Mouse (Mus musculus) left cerebral cortex, adult 18-20 months (tissue): ENCODE results near the gene Ran. TPM values are rescaled to one million over a fixed set of nuclear protein-coding genes. Genes with fewer than 3 reads are reported as not detected.
"Not testable (repeated sequence)": the region's sequence is repeated elsewhere in the genome, so short reads cannot be mapped to it uniquely, and the experiment has no call there.

Experiments used
- DNase-seq, 2 experiments: peaks; one replicate each; pipeline ENCODE4 v3.0.0; 2021 to 2022; ENCODE audit warnings: low spot score in 2 of 2, mixed read lengths in 1 of 2
- long read RNA-seq, 2 experiments: library from polyadenylated mRNA; stranded (forward); transcript quantifications; one replicate each; pipeline ENCODE4 v2.0.0; 2021
- total RNA-seq, 2 experiments: library from RNA; stranded (reverse); gene quantifications; 2 replicates each; pipeline ENCODE4 v1.2.3; 2021

Gene Ran
- total RNA-seq: 100 to 1,000 TPM; 164 to 178 TPM
- long read RNA-seq, experiment 1, transcript Ran-202 (6 exons, 2,423 nt): minor isoform, 18 of 330 reads
- long read RNA-seq, experiment 1, transcript Ran-201 (7 exons, 2,377 nt): major isoform, 288 of 330 reads
- long read RNA-seq, experiment 1, partial matches to known transcripts: 14 of 330 reads
- long read RNA-seq, experiment 1, other reads (novel, unspliced or antisense): 10 of 330 reads
- long read RNA-seq, experiment 2, transcript Ran-202 (6 exons, 2,423 nt): minor isoform, 15 of 273 reads
- long read RNA-seq, experiment 2, transcript Ran-201 (7 exons, 2,377 nt): major isoform, 245 of 273 reads
- long read RNA-seq, experiment 2, partial matches to known transcripts: 7 of 273 reads
- long read RNA-seq, experiment 2, other reads (novel, unspliced or antisense): 6 of 273 reads

GRCm38 (mm10) chr5:129019497-129020299, at the start of gene Ran:
TSS of gene Ran (plus strand) at chr5:129020069.
- DNase-seq: peak; percentile 91 to 96

GRCm38 (mm10) chr5:128970878-128971277, 49.0 kb upstream of the Ran start:
- DNase-seq: no peak

- peak; percentile 81 to 89 for DNase-seq
Observed at GRCm38 (mm10) chr5:128971298-128971697, 48.6 kb upstream of the Ran start.

GRCm38 (mm10) chr5:128976266-128976665, 43.6 kb upstream of the Ran start:
- peak; percentile 35 to 40 for DNase-seq

GRCm38 (mm10) chr5:128977466-128977865, 42.4 kb upstream of the Ran start:
- not testable (repeated sequence) for DNase-seq

GRCm38 (mm10) chr5:128978957-128979356, 40.9 kb upstream of the Ran start:
- no peak for DNase-seq

GRCm38 (mm10) chr5:128980857-128981256, 39.0 kb upstream of the Ran start:
- no peak for DNase-seq

GRCm38 (mm10) chr5:128981607-128982006, 38.3 kb upstream of the Ran start:
- DNase-seq: peak; percentile 63 to 78

GRCm38 (mm10) chr5:128984536-128984935, 35.3 kb upstream of the Ran start:
- DNase-seq: peak in 1 of 2 experiments; percentile 46

GRCm38 (mm10) chr5:128985946-128986345, 33.9 kb upstream of the Ran start:
- no peak for DNase-seq

GRCm38 (mm10) chr5:128987141-128987954, 32.5 kb upstream of the Ran start:
- no peak for DNase-seq

GRCm38 (mm10) chr5:129000706-129001468, 19.0 kb upstream of the Ran start:
- DNase-seq: no peak

- DNase-seq: no peak
Observed at GRCm38 (mm10) chr5:129002571-129003011, 17.3 kb upstream of the Ran start.

- DNase-seq: no peak
Observed at GRCm38 (mm10) chr5:129005416-129005815, 14.5 kb upstream of the Ran start.

- DNase-seq: no peak
Observed at GRCm38 (mm10) chr5:129006031-129006788, 13.7 kb upstream of the Ran start.

GRCm38 (mm10) chr5:129007105-129007957, 12.5 kb upstream of the Ran start:
- DNase-seq: no peak

- no peak for DNase-seq
Observed at GRCm38 (mm10) chr5:129008008-129008407, 11.9 kb upstream of the Ran start.

GRCm38 (mm10) chr5:129008412-129008826, 11.4 kb upstream of the Ran start, which contains the start of gene Stx2:
TSS of gene Stx2 (minus strand) at chr5:129008574.
- peak; percentile 91 to 93 for DNase-seq

- DNase-seq: no peak
Observed at GRCm38 (mm10) chr5:129009577-129009976, 10.3 kb upstream of the Ran start.
